Mouse (Mus musculus): ENCODE measurements around the gene Ppp1r3e. TPM values are rescaled to one million over a fixed set of nuclear protein-coding genes. Genes with fewer than 3 reads are reported as not detected.
A peak's percentile ranks its signal among the peaks of the same experiment; 100 is the strongest.

Gene Ppp1r3e
- polyA plus RNA-seq, 1 experiment from 2014 or later = 1.3 TPM

DNA sequence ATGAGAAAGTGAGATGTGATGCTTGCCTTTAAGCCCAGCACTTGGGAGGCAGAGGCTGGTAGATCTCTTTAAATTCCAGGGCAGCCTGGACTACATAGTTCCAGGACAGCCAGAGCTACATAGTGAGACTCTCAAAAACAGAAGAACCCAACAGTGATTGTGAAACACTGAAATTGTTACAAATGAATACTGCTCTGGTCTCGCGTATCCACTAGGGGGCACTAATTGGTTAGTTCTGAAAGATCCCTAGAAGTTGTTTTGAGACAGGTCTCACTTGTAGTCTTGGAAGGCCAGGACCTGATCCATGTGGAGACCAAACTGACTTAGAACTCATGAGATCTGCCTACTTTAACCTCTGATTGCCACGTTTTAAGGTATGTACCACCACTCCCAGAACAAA, 23.0 kb upstream of the Ppp1r3e start:
- no peak overlapping the region for H3K4me2 ChIP-seq
- 0% methylated on average over 3 of the region's 3 CpGs for WGBS
- H3K27me3 ChIP-seq = no peaks in the 10 kb centered on the region
- ATAC-seq (ENCODE audit: low FRiP score) = peak; percentile 50; the same call in 1 of the 2 replicates
- H3K4me1 ChIP-seq = peaks cover 15% of the 10 kb centered on the region
- H3K27ac ChIP-seq = peak overlapping the region; percentile 6; the same call in 1 of the 2 replicates
- no peak overlapping the region for H3K9ac ChIP-seq
- no peaks in the 10 kb centered on the region for H3K9me3 ChIP-seq
- H3K4me3 ChIP-seq (replicated peaks) = no peak overlapping the region
- peaks cover 39% of the 10 kb centered on the region for H3K36me3 ChIP-seq (replicated peaks)

DNA sequence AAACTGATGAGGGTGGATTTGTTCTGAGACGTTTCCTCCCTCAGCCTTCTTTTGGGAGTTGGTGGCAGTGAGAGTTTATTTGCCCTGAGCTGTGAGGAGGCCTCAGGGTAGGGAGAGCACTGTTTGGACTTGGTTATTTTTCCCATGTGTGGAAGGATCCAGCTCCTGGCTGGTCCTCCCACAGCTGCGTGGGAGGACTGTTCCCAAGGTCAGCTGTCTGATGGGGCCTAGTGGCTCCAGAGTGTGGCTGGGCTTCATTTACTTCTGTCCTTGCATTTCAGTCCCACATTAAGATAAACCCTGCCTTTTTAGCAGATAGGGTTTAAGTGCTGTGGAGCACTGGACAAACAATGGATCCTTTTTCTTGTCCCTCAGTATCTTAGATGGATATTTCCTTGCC, 20.1 kb upstream of the Ppp1r3e start:
- Histone ChIP-seq H3K4me3 (replicated peaks) (no peak overlapping the region), H3K9me3 (no peaks in the 10 kb centered on the region), H3K4me2 (no peak overlapping the region), H3K9ac (peak overlapping the region; percentile 8; the same call in 1 of the 2 replicates), H3K27ac (no peak overlapping the region), H3K4me1 (peaks cover 18% of the 10 kb centered on the region), H3K36me3 (replicated peaks) (peaks cover 37% of the 10 kb centered on the region), H3K27me3 (no peaks in the 10 kb centered on the region)
- ATAC-seq (ENCODE audit: low FRiP score) = no peak
- WGBS = 74% methylated on average over 2 of the region's 2 CpGs

DNA sequence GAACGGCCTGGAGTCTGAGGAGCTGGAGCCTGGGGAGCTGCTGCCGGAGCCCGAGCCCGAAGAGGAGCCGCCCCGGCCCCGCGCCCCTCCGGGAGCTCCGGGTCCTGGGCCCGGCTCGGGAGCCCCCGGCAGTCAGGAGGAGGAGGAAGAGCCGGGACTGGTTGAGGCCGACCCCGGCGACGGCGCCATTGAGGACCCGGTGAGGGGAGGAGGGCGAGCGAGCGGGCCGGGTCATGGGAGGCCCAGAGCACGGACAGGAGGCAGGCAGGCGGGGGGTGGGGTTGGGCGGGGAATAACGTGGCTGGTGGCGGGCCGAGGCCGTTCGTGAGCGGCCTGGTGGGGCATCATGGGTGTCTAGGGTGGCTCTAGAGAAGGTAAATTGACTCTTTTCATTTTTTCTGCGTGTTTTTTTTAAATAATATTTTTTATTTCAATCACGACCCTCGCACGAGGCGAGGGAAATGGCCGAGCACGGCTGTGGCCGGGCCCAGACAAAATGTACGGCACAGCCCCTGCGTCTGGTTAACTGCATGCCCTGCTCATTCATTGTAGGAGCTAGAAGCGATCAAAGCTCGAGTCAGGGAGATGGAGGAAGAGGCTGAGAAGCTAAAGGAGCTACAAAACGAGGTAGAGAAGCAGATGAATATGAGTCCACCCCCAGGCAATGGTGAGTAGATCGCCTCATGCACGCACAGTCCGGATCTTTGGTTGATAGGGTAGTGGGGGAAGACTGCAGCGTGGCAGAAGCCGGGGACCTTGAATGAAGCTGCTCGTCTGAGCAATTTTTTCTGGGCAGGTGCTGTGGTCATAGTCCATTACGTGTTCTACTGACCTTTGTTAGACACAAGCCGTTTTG, 17.2 kb upstream of the Ppp1r3e start:
- H3K36me3 ChIP-seq (replicated peaks) = peaks cover 37% of the 10 kb centered on the region
- peak; percentile 64 for ATAC-seq (ENCODE audit: low FRiP score)
- peaks cover 18% of the 10 kb centered on the region for H3K4me1 ChIP-seq
- under 1% methylated on average over 54 of the region's 54 CpGs for WGBS
- H3K9me3 ChIP-seq = no peaks in the 10 kb centered on the region
- H3K4me3 ChIP-seq (replicated peaks) = peak overlapping the region; percentile 99
- peak overlapping the region; percentile 95 for H3K27ac ChIP-seq
- no peaks in the 10 kb centered on the region for H3K27me3 ChIP-seq
- H3K4me2 ChIP-seq = peak overlapping the region; percentile 58
- H3K9ac ChIP-seq = peak overlapping the region; percentile 99

DNA sequence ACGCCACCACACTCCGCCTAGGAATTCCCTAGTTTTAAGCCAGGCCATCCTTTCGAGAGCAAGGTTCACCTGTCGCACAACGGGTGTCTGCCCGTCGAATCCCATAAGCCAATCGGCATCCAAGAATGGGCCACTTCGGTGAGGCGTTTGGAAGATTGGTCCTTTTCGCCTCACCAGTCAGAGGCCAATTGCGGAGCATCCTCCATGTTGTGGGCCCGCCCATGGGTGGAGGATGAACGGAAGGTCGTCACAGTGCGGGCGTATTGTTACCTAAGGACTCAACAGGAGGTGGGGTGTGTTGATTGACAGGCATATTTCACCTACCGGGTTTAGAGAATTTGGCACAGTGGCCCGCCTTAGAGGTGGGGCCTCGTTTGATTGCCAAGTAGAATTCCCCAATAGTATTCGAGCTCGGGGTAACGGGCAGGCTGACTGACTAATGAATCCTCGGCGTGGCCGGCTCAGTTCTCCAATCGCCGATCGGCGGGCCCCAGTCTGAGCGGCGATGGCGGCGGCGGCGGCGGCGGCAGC, 16.4 kb upstream of the Ppp1r3e start:
- Histone ChIP-seq H3K27ac (peak overlapping the region; percentile 95), H3K4me2 (peak overlapping the region; percentile 48), H3K9me3 (no peaks in the 10 kb centered on the region), H3K9ac (peak overlapping the region; percentile 99), H3K27me3 (no peaks in the 10 kb centered on the region), H3K4me1 (peaks cover 18% of the 10 kb centered on the region), H3K4me3 (replicated peaks) (peak overlapping the region; percentile 99), H3K36me3 (replicated peaks) (peaks cover 31% of the 10 kb centered on the region)
- peak; percentile 98 for ATAC-seq (ENCODE audit: low FRiP score)
- under 1% methylated on average over 38 of the region's 38 CpGs for WGBS

DNA sequence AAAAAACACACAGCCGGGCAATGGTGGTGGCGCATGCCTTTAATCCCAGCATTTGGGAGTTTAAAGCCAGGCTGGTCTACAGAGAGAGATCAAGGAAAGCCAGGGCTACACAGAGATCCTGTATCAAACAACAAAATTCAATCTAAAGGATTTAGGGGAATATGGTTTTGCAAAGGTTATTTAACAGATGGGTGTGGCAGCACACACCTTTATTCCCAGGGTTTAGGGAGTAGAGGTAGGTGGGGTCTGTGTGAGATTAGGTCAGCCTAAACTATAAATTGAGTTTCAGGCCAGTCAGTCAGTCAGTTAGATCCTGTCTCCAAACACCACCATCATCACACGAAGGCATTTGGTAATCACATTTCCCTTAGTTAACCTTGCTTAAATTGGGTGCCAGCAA, 14.8 kb upstream of the Ppp1r3e start, which contains the start of gene Pabpn1:
Gene Pabpn1, plus strand, starts transcription at position 301 of the 400 bp plus-strand sequence.
- Histone ChIP-seq H3K9ac (peak within 1 kb of the TSS; percentile 22; the same call in 1 of the 2 replicates), H3K4me3 (replicated peaks) (peak within 1 kb of the TSS; percentile 99), H3K27ac (peak within 1 kb of the TSS; percentile 79), H3K36me3 (replicated peaks) (peaks cover 18% of the 10 kb centered on the region), H3K4me1 (peaks cover 15% of the 10 kb centered on the region), H3K4me2 (peak within 1 kb of the TSS; percentile 48), H3K27me3 (no peaks in the 10 kb centered on the region), H3K9me3 (no peaks in the 10 kb centered on the region)
- 94% methylated on average over 3 of the region's 3 CpGs for WGBS
- ATAC-seq (ENCODE audit: low FRiP score) = no peak

DNA sequence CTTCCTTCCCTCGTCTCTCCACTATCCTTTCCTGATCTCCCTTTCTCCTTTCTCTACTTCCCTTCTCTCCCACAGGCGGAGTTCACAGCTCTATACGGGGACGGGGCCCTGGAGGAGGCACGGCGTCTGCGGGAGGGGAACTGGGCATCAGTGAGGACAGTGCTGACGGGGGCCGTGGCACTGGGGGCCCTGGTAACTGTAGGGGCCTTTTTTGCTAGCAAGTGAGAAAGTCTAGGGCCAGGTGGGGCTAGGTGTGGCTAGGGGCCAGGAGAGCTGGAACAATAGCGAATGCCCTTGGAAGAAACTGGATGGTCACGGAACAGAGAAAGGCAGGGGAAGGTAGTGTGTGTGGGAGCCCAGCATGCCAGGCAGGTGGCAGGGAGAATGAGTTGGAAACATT, 8.0 kb upstream of the Ppp1r3e start:
- Histone ChIP-seq H3K36me3 (replicated peaks) (0 out of 2 replicates have a peak, but pooled peaks cover 5% of the 10 kb centered on the region), H3K27ac (no peak overlapping the region), H3K4me1 (peaks cover 27% of the 10 kb centered on the region), H3K9ac (no peak overlapping the region), H3K9me3 (no peaks in the 10 kb centered on the region), H3K27me3 (no peaks in the 10 kb centered on the region), H3K4me3 (replicated peaks) (no peak overlapping the region), H3K4me2 (peak overlapping the region; percentile 85)
- no peak for ATAC-seq (ENCODE audit: low FRiP score)
- WGBS = 94% methylated on average over 11 of the region's 11 CpGs

DNA sequence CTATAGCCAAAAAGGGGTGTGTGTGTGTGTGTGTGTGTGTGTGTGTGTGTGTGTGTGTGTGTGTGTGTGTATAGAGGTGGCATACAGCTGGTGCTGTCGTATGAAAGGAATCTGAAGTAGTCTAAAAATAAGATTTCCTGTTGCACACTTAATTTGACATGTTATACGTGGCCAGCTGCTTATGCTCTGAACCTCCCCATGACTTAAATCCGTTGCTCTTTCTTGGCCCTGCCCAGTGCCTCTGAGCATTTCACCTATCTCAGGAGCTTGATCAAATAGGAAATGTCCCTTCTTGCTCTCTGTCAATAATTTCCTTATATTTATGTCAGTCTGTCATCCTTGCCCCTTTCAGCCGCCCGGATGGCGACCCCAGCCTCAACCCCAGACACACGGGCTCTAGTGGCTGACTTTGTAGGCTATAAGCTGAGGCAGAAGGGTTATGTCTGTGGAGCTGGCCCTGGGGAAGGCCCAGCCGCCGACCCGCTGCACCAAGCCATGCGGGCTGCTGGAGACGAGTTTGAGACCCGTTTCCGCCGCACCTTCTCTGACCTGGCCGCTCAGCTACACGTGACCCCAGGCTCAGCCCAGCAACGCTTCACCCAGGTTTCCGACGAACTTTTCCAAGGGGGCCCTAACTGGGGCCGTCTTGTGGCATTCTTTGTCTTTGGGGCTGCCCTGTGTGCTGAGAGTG, 6.8 kb upstream of the Ppp1r3e start:
- 29% methylated on average over 21 of the region's 21 CpGs for WGBS
- Histone ChIP-seq H3K36me3 (replicated peaks) (0 out of 2 replicates have a peak, but pooled peaks cover 5% of the 10 kb centered on the region), H3K4me1 (peaks cover 27% of the 10 kb centered on the region), H3K27me3 (no peaks in the 10 kb centered on the region), H3K9ac (peak overlapping the region; percentile 76), H3K4me3 (replicated peaks) (peak overlapping the region; percentile 65), H3K27ac (peak overlapping the region; percentile 90), H3K4me2 (peak overlapping the region; percentile 85), H3K9me3 (no peaks in the 10 kb centered on the region)
- ATAC-seq (ENCODE audit: low FRiP score) = no peak; the same call in 1 of the 2 replicates

DNA sequence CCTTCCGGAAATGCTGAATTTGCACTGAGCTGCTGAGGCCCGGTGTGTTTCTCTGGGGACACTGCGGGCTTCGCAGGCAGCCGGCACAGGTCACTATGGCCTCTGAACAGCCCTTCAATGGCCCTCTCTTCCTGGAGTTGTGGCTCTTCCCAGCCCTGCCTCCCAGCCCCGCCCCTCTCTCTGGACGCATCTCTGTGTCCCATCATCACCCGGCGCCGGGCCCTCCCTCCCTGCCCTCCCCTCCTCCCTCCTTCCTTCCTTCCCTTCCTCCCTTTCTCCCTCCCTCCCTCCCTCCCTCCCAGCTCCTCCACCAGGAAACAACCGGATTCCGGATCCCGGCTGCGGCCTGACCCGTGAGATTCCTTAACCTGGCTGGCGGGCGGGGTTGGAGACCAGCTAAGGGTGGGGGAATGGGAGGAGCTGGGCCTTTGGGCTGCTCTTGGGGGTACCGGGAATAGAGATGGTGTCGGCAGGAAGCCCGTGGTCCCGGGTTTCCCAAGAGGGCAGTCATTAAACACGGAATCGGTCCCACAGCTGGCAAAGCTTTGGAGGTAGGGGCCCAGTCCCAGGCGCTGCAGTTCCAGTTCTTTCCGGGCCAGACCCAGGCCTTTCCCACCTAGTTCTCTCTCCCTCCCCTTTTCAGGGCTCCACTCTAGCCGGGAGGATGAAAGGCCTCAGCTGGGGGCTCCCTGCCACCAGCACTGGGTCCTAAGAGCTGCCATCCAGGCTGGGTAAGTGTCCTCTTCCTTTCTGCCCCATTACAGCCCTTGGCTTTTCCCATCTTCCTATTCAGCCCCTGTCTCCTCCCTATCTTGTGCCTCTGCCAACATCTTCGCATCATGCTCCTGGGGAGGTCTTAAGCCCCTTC, 6.0 kb upstream of the Ppp1r3e start, which contains the start of the genes Bcl2l2 and Gm20521:
Gene Bcl2l2, plus strand, starts transcription at position 224 of the 868 bp plus-strand sequence.
Gene Gm20521, plus strand, starts transcription at position 288 of the 868 bp plus-strand sequence.
- Histone ChIP-seq H3K36me3 (replicated peaks) (0 out of 2 replicates have a peak, but pooled peaks cover 5% of the 10 kb centered on the region), H3K9me3 (no peaks in the 10 kb centered on the region), H3K4me2 (peak within 1 kb of the TSS; percentile 85), H3K27ac (peak within 1 kb of the TSS; percentile 90), H3K27me3 (peaks cover 2% of the 10 kb centered on the region; the same call in 1 of the 2 replicates), H3K4me3 (replicated peaks) (peak within 1 kb of the TSS; percentile 65), H3K4me1 (peaks cover 27% of the 10 kb centered on the region), H3K9ac (peak within 1 kb of the TSS; percentile 76)
- peak; percentile 92 for ATAC-seq (ENCODE audit: low FRiP score)
- 0% methylated on average over 27 of the region's 27 CpGs for WGBS

DNA sequence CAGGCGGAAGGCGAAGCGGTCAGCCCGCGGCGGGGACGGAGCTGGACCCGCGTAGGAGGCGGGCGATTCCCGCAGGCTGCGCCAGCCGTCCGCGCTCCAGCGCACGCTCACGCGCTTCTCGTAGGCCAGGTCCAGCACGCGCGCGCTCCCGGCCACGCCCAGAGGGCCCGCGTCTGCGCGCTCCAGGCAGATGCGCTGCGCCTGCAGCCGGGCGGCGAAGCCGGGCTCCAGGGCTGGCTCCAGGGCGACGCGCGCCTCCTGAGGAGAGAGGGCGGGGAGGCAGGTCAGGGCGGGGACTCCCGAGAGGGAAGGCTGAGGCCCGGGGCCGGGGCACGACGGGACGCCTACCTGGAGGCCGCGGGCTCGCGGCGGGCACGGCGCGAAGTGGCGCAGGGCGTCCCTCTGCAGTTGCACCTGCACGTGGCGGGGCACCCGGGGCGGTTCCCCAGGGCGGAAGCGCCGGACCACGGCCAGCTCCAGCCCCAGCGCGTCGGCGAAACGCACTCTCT, 757 bp downstream of the Ppp1r3e start:
- Histone ChIP-seq H3K4me2 (peak overlapping the region; percentile 92), H3K9ac (peak overlapping the region; percentile 82), H3K9me3 (no peaks in the 10 kb centered on the region), H3K36me3 (replicated peaks) (no peaks in the 10 kb centered on the region), H3K4me1 (peaks cover 16% of the 10 kb centered on the region), H3K4me3 (replicated peaks) (peak overlapping the region; percentile 75), H3K27me3 (peaks cover 10% of the 10 kb centered on the region; the same call in 1 of the 2 replicates), H3K27ac (peak overlapping the region; percentile 89)
- under 1% methylated on average over 52 of the region's 72 CpGs for WGBS
- peak; percentile 93 for ATAC-seq (ENCODE audit: low FRiP score)

DNA sequence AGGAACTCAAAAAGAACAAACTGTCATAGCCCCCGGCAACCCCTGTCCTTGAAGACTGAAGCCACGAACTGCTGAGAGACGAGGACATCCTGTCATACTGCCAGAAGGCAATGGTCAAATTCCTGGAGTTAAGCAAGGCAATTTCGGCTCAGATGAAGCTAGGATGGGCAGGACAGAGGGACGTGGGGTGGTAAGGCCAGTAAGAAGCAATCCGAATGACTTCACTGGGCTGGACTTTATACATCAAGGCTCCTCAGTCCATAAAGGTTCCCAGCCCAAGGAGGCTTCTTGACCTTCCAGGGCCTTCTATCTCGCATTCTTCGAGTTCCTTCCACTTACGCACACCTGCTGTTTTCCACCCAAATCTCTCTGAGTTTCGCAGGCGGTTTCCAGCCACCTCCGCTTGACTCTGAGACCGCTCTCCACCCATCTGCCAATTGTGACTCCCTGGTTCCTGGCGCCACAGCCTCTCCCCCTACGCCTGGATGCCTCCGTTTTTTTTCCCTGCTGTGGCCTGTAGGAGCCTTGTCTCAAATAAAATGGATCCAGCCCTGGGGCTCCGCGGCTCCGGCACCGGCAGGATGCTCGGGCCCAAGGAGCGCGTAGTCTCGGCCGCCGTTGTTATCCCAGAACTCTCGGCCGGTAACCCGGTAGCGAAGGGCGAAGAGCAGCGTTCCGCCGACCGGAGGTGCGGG, 1.4 kb downstream of the Ppp1r3e start:
- peak; percentile 66 for ATAC-seq (ENCODE audit: low FRiP score)
- Histone ChIP-seq H3K9me3 (no peaks in the 10 kb centered on the region), H3K9ac (peak overlapping the region; percentile 82), H3K4me2 (peak overlapping the region; percentile 92), H3K27ac (peak overlapping the region; percentile 89), H3K27me3 (peaks cover 10% of the 10 kb centered on the region; the same call in 1 of the 2 replicates), H3K4me1 (peaks cover 16% of the 10 kb centered on the region), H3K4me3 (replicated peaks) (peak overlapping the region; percentile 75), H3K36me3 (replicated peaks) (no peaks in the 10 kb centered on the region)
- WGBS = 3% methylated on average over 36 of the region's 36 CpGs
